Mouse (Mus musculus) embryo, embryonic 11 days (tissue): ENCODE measurements around the gene Prkn.

ENCODE experiments used
- DNase-seq: peaks from one replicate; pipeline ENCODE4 v3.0.0-alpha.2; 2015

Gene Prkn

DNA sequence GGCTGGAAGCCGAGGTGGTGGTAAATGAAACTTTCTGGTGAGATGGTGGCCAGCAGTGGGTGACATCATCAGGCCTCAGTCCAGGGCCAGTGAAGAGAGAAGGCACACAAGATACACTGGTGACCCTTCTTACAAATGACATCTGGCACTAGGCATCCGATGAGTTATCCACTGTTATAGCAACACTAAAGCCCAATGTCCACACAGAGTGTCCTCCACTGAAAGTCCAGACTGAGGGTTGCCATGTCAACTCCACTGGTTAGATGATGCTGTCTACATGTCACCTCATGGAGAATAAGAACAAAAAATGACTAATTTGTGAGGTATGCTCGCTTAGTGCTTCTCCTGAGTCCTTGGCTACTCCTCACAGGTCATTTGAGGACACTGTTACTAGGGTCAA, 1210.8 kb downstream of the Prkn start:
- no peak for DNase-seq

DNA sequence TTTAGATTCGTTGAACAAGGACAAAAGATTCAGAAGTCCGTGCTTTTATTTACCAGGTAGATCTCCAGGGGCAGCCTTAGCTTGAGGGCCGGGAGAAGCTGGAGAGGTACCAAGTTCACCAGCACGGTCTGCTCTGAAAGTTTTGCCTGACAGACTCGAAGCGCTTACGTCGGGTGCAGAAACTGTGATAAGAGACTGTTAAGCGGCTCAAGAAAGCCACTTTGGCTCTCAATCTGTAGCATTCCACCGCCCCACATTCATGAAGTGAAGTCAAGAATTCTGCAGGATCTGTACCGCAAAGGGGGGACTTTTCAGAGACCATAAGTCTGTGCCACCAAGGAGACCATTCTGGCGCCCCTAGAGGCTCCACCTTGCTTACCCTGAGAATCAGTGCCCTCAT, 1212.5 kb downstream of the Prkn start:
- no peak for DNase-seq

DNA sequence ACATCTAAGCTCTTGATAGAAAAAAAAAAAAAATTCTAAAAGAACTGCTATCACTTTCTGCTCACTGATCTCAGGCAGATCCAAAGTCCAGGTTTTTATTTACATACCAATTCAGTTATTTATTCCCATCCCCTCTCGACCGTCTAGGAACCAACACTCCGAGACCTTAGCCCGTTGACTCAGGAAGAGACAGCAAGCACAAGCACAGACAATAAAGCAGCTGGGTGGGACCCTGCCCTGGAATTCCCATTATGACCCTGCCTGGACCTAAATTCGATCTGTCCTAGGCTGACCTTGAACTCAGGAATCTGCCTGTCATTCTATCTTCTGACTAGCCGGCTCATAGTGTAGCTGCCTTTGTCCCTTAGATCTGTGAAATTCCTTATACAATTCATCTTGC, 1218.9 kb downstream of the Prkn start:
- DNase-seq, result no peak

DNA sequence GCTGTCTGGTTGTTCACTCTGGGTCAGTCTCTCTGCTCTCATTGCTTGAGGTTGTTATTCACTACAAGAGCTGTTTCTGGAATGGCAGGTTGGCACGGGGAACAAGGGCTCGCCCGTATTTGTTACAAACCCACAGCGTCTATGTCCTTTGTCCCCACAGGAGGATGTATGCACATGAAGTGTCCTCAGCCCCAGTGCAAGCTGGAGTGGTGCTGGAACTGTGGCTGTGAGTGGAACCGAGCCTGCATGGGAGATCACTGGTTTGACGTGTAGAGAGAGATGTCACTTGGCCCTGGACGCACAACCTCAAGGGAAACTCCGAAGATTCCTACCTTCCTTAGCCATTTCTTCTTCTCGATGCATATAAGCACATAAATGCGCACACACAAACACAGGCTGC, 1221.2 kb downstream of the Prkn start:
- DNase-seq, result no peak

DNA sequence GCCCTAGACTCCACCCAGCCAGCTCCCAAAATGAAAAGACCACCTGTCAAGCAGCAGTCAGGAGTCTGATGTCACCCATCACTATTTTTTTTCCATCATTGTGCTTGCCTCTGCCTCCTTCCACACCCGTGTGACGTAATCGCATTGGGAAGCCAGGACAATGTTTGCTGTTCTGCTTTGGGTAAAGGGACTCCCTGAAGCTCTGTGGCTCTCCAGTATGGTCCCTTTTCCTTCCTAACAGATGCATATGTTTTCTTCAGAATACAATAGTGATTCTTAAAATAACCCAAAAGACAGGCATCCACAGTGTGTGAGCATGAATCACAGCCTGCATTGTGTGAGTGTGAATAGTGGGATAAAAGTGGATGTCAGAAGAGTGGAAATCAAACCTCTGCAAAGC, 1222.7 kb downstream of the Prkn start:
- DNase-seq, result no peak

DNA sequence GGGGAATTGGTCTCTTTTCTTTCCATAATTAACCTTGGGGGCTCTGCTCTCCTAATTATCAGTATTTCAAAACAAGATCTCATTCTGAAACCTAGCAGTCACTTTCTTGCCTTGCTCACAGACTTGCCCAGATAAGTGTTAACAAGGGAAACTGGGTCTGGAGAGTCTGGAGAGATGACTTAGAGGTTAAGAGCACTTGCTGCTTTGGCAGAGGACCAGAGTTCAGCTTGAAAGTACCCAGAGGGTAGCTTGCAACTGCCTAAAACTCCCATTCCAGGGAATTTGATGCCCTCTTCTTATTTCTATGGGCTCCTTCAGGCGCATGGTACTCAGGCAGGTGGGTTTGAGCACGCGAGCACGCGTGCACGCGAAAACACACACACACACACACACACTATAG, 1223.3 kb downstream of the Prkn start:
- no peak for DNase-seq

DNA sequence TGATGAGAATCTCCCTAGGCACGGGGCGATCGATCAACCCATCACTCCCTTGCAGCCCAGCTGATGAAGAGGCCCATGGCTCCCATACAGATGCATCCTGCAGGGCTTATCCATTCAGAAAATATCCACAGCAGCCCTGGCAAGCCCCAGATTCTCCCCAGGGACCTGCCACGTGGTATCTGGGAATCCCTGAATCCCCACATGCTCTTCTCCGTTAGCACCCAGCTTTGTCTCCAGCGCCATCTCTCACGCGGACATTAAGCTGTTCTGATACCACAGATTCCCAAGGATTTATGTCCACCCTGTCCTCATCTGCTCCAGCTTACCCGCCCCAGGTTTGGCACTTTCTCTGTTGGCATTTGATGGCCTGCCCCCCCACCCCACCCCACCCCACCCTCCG, 1225.9 kb downstream of the Prkn start:
- no peak for DNase-seq

DNA sequence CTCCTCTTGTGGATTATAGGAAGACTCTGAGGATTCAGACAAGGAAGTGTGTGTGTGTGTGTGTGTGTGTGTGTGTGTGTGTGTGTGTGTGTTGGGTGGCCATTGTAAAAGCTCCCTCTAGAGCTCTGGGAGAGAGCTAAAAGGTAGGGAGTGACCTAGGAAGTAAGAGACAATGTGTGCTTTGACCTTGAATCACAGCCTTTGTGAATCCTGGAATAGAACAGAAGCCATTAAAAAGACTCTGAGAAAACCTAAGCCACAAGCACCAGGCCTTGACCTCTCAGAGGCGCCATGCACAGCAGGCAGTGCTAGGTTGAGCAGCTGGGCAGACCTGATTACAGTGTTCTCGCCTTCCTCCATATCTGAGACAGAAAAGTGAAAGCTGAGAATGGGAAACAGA, 1236.6 kb downstream of the Prkn start:
- peak; percentile 9 for DNase-seq

DNA sequence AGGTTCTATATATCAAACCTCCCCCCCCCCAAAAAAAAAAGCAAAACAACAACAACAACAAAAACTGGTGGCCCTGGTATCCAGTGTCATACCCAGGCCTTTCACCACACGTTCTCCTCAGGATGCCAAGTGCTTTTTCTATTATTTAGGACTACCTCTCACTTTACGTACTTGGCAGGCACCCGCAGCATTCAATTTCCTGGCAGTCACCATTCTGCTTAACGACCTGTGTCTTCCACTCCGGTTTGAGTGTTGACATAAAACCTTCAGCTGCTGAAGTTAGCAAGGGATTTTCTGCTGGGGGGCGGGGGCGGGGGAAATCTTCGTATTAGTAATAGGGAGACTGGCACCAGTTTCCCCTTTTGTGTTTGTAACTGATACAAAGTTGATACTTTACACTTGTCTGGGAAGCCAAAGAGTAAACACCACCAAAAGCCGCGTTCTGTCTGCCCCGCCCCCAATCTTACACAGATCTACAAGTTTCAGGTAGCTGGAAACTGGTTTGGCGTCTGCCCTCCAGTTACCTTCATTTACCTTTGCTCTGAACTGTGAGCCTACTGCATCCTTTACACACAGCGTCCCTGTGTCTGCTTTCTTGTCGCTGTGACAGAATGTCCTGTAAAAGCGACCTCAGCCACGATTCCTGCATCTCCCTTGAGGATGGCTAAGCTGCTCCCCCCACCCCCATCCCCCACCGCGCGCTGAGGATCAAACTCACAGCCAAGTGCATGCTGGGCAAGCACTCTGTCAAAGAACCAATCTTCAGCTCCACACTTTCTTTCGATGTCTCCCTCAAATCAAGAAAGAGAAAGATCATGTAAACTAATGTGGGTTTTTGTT, 1240.7 kb downstream of the Prkn start:
- no peak for DNase-seq

DNA sequence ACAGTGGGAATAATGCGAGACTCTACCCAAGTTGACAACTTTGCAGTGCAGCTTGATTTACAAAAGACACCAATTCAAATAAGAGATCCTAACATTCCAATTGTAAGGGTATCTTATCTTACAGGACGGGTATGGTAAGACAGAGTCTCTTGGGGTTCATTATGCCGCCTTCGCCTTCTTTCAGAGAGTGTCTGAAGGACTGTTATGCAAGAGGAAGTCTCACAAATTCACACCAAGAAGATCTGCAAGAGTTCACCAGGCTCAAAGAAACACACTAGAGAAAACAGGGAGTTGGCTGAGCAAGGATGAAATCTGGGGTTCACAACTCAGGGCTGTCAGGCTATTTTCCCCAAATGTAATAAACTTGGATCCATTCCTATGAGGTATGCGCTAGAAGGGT, 1242.0 kb downstream of the Prkn start:
- no peak for DNase-seq

DNA sequence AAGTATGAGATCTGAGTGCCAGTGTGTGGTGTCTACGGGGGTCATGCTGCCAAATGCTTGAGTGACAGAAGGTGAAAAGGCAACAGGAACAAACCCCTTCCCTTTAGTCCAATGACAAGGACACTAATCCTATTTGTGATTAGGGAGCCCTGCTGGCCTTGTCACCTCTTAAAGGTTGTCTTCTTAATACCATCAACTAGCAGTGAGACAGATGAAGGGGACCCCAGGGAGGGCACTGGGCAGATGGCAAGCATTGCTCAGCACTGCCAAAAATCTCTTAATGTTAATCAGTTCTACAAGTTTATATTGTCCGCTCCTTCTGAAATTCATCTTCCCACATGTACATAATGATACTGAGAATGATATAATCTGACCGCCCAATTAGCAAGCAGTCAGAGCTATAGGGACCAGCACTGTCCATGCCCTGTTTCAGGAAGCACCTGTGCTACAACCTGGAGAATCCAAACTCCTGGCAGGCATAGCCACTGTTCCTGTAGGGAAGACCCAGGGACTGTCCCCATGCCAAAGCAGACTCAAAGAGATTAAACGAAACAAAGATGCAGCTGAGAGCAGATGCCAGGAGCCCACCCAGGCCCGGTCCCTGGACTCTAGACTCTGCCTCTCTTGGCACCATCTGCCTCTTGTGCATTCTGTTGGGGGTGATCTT, 1250.2 kb downstream of the Prkn start:
- no peak for DNase-seq

DNA sequence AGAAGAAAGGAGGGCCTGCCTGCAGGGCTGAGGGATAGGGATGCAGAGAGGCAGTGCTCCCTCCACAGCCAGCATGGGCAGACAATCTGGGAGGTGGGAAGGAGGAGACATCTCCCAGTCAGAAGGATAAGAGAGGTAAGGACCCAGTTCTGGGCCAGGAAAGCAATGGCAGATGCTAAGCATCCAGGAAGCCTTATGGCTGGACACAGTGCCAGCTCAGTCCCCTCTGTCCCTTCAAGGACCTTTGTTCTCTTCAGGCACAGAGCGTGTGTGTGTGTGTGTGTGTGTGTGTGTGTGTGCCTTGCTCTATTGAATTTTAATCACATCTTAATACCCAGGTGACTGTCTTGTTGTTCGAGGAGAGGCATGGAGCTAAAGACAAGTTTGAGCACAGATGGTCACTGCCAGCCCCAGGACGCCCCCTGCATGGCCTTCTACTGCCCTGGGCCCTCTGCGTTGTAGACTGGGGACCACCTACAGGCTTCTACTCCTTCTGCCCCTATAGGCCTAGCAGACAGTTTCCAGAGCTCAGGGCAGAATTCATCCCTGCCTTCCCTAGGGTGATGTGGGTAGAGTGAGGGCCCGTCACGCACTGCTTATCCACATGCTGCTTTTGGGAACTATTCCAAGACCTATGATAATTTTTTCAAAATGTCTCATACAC, 1252.8 kb downstream of the Prkn start:
- no peak for DNase-seq

DNA sequence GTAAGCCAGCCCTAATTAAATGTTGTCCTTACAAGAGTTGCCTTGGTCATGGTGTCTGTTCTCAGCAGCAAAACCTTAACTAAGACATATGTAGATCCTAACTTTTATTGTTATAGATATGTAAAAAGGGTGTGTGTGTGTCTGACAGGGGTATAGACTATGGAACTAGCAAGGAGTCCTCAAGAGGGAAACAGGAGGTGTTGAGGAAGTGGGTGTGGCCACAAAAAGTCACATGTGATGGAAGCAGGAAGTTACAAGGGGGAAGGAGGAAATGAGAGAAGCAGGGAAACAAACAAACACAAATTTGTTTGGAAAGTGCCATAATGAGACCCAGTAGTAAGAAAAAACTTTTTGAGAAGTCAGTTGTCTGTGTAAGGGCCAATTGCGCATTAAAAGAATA, 1253.8 kb downstream of the Prkn start:
- DNase-seq, result no peak

DNA sequence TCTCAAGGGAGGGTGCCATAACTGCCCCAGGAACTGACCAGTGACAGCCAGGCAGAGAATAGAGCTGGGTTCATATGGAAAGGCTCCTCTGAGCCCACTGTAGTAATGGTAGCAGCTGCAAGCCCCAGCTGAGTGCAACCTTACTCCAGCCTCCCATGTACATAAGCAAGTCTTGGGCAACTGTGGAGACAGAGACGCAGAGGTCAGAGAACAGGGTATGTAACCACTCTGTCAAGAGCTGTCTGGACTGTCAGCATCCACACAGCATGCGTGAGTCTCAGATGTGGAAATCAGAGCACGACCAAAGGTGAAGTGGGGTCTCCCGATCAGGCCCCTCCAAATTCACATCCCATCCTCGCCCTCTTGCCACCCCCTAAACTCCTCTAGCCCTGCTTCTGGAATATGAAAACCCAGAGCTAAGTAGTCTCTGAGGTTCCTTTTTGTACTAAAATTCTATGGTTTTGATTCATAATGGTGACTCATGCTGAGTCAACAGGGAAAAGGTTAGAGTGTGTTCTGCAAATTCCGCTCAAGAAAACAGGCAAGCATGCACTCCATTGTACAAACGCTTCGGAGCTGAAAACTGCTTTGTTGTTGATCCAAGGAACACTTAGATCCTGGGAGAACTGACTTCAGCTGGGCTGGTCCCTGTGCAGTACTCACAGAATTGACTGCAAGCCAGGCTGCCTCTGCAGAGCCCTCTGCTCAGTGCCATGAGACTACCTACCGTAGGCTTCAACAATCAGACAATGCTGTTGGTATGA, 1254.8 kb downstream of the Prkn start:
- no peak for DNase-seq

DNA sequence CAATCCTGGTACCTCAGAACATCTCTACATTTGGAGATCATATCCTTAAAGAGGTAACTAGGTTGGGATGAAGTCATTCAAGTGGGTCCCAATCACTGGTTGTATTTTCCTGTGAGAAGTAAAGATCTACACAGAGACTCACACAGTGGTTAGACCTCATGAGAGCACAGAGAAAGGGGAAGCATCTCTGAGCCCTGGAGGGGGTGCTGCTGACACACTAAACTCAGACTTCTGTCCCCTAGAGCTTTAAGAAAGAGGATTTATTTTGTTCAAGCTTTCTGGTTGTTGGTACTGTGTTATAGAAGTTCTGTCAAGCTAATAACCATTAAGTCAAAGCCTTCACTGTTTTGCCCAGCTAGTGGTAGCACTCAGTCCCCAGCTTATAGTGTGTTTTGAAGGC, 1259.2 kb downstream of the Prkn start:
- DNase-seq, result no peak

DNA sequence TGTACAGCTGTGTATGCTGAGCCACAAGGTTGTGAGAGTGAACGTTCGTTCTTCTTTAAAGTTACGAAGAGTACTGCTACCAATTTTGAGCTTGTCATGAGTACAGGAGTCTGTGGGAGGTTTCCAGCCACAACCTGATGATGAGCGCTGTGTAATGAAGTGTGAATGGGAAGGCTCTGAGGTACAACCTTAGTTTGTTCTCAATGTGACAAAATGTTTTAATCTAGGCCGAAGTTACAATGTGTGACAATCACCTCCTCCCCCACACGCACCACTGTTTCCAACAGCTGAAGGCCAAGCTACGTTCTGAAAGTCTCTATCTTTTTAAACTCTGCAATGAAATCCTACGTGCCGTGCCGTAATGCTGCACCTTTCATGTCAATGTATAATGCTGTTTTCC, 1262.1 kb downstream of the Prkn start:
- no peak for DNase-seq

DNA sequence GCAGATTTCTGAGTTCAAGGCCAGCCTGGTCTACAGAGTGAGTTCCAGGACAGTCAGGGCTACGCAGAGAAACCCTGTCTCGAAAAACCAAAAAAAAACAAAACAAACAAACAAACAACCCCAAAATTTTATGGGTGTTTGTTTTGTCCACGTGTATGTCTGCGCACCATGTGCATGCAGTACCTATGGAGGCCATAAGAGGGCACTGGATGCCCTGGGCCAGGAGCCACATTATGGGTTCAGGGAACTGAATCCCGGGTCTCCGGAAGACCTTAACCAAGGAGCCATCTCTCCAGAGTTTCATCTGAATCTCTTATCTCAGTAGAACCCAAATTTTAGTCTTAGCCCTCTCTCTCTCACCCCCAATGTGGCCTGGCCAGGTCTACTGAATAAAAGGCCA, 1263.6 kb downstream of the Prkn start:
- peak; percentile 9 for DNase-seq

DNA sequence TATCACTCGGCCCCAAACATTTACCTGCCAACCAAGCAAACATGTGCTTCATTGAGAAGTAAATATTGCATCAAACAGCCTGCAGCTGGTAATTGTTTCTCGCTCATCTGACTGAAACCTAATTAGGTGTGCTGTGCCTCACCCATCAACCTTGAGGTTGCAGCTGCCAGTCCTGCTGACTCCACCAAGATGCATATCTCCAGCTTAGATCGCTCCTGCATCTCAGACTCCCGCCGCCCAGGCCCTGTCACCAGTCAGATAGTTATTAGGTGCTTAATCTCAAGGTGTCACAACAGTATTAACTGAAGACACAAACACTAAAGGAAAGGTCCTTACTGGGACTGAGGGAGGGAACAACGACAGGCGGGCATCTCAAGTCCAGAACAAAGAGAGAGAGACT, 1264.1 kb downstream of the Prkn start:
- DNase-seq, result no peak

DNA sequence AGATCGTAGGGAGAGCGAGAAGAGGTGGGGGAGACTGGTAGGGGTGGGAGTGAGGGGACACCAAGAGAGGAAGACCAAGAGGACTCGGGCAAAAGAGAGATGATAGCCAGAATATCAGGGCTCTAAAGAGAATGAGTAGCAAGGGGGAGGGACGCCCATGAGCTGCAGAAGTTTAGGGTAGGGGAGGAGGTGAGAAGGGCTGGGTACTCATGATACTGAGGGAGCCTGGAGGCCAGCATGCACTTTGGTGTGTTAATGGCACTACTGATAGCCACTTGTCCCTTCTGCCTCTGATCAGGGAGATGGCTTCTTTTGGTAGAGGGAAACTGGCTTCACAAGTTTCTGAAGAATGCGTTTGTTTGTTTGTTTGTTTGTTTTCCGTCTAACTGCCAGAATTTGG, 1264.5 kb downstream of the Prkn start:
- DNase-seq, result no peak

DNA sequence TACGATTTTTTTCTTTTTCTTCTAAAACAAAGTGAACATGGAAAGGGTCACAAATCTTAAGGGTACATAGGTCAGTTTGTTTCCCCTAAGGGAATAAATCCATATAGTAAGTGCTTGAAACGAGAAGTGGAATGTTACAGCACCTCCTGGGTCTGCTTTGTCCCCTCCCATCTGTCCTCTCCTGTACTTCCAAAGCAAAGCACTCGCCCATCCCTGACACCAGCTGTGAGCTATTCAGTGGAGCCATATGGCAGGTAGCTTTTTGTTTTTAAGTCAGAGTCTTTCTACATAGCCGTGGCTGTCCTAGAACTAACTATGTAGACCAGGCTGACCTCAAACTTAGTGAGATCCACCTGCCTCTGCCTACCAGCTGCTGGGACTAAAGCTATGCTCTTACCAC, 1266.1 kb downstream of the Prkn start:
- no peak for DNase-seq
